Mouse (Mus musculus) kidney, adult 2 months (tissue): ENCODE results near the gene Pld2. TPM values are rescaled to one million over a fixed set of nuclear protein-coding genes. Genes with fewer than 3 reads are reported as not detected.

Experiments used
- DNase-seq: peaks from one replicate; pipeline ENCODE4 v3.0.0; 2021
- H3K27ac ChIP-seq: fragments of 200-500 bp; 2 replicates; pipeline ENCODE4 v1.5.1; 2012; ENCODE audit warnings: low read depth, low read length, control low read depth, inconsistent platforms; ENCODE audit not compliant: insufficient read depth
- H3K27me3 ChIP-seq: fragments of 200-500 bp; replicated peaks from 2 replicates; pipeline ENCODE4 v1.6.1; 2012; ENCODE audit warnings: mild to moderate bottlenecking, moderate library complexity, low read length, inconsistent platforms; ENCODE audit not compliant: control insufficient read depth, insufficient read depth
- H3K36me3 ChIP-seq: fragments of 200-500 bp; 2 replicates; pipeline ENCODE4 v1.6.1; 2012; ENCODE audit warnings: mild to moderate bottlenecking, moderate library complexity, low read length, inconsistent platforms; ENCODE audit not compliant: control insufficient read depth, insufficient read depth
- H3K4me1 ChIP-seq: fragments of 200-500 bp; 2 replicates; pipeline ENCODE4 v1.6.1; 2011; ENCODE audit warnings: low read length; ENCODE audit not compliant: control insufficient read depth, insufficient read depth
- H3K4me3 ChIP-seq: fragments of 200-500 bp; 2 replicates; pipeline ENCODE4 v1.5.1; 2011; ENCODE audit warnings: mild to moderate bottlenecking, low read depth, low read length, control low read depth; ENCODE audit not compliant: insufficient read depth
- CTCF ChIP-seq: fragments of 200-500 bp; conservative IDR thresholded peaks from 2 replicates; pipeline ENCODE4 v1.5.1; 2011; ENCODE audit warnings: low read depth, mild to moderate bottlenecking, control low read depth, low read length, moderate library complexity, mixed read lengths; ENCODE audit not compliant: insufficient read depth, insufficient read length
- POLR2A ChIP-seq: fragments of 200-500 bp; IDR thresholded peaks from one replicate; pipeline ENCODE4 v1.6.1; 2011; ENCODE audit warnings: low read depth, low read length, control low read depth
- WGBS: fragments of 180-500 bp; shearing (Covaris S2); methylation state at CpG from one replicate; pipeline ENCODE4 v1.1.7; 2018; 5-methylcytosine and 5-hydroxymethylcytosine counted together
- polyA plus RNA-seq: library from polyadenylated mRNA; depleted of rRNA; stranded (reverse); fragments of >200 nt; gene quantifications from 2 replicates; pipeline ENCODE4 v1.2.3, GENCODE M21; 2012

Pld2 gene
- polyA plus RNA-seq, 1 experiment, result 16.6 TPM

GRCm38 (mm10) chr11:70544496-70544895 is 4.6 kb downstream of the Pld2 start:
- DNase-seq, result no peak
- Histone ChIP-seq H3K4me3 (no peak overlapping the region), H3K27ac (no peak overlapping the region), H3K27me3 (no peaks in the 10 kb centered on the region), H3K36me3 (no peaks in the 10 kb centered on the region), H3K4me1 (no peaks in the 10 kb centered on the region)
- TF ChIP-seq POLR2A (no peak), CTCF (no peak)
- 66% methylated on average over 7 of the region's 7 CpGs for WGBS

GRCm38 (mm10) chr11:70551526-70551925 is 11.7 kb downstream of the Pld2 start:
- Histone ChIP-seq H3K4me1 (no peaks in the 10 kb centered on the region), H3K4me3 (no peak overlapping the region), H3K36me3 (no peaks in the 10 kb centered on the region), H3K27ac (no peak overlapping the region), H3K27me3 (no peaks in the 10 kb centered on the region)
- TF ChIP-seq POLR2A, result no peak
- WGBS, result 94% methylated on average over 8 of the region's 8 CpGs
- no peak for DNase-seq

DNA sequence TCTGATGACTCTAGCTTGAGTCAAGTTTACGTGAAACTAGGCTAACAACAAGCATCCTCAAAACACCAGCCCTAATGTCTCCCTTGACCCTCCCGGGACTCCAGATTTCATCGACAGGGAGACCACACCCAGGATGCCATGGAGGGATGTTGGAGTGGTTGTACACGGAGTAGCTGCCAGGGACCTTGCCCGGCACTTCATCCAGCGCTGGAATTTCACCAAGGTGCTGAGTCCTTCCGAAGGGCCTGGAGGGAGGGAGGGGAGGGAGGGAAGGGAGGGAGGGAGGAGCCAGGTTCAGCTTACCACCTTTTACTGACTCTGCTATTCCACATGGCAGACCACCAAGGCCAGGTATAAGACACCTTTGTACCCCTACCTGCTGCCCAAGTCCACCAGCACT is 14.1 kb downstream of the Pld2 start:
- H3K27me3 ChIP-seq, result no peaks in the 10 kb centered on the region
- no peak overlapping the region for H3K27ac ChIP-seq
- no peak for TF ChIP-seq CTCF
- no peak for TF ChIP-seq POLR2A
- H3K4me1 ChIP-seq, result no peaks in the 10 kb centered on the region
- no peak overlapping the region for H3K4me3 ChIP-seq
- DNase-seq, result no peak
- WGBS, result 33% methylated on average over 7 of the region's 7 CpGs
- no peaks in the 10 kb centered on the region for H3K36me3 ChIP-seq

GRCm38 (mm10) chr11:70557545-70557944 is 17.7 kb downstream of the Pld2 start:
- H3K27ac ChIP-seq, result no peak overlapping the region
- H3K36me3 ChIP-seq, result no peaks in the 10 kb centered on the region
- DNase-seq, result peak; percentile 44
- H3K4me3 ChIP-seq, result no peak overlapping the region
- TF ChIP-seq CTCF (no peak; the same call in 1 of the 2 replicates), POLR2A (no peak)
- 0 out of 2 replicates have a peak, but pooled peaks cover 5% of the 10 kb centered on the region for H3K4me1 ChIP-seq
- no peaks in the 10 kb centered on the region for H3K27me3 ChIP-seq
- WGBS, result 77% methylated on average over 9 of the region's 9 CpGs

DNA sequence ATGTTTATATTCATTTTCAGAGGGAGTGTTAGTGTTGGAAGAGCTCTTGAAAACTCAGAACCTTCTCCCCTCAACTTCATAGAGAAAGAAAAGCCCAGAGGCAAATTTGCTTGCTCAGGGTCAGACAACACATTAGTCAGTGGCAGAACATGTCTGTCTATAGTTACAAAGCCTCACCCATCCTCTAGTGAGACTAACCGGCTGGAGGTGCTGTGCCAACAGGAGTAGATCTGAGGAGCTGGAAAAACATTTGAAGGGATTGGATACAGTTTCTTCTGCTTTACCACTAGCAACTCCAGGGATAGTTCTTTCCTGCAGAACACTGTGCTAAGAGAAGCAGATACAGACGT is 22.0 kb downstream of the Pld2 start:
- WGBS, result 0% methylated on average over 2 of the region's 2 CpGs

GRCm38 (mm10) chr11:70562287-70562994 is 22.6 kb downstream of the Pld2 start, which contains the start of gene Mink1:
Gene Mink1, plus strand, starts transcription at chr11:70562881.
- WGBS, result under 1% methylated on average over 57 of the region's 57 CpGs
- TF ChIP-seq POLR2A (peak; percentile 35), CTCF (no peak)
- H3K4me3 ChIP-seq, result peak within 1 kb of the TSS; percentile 86
- no peaks in the 10 kb centered on the region for H3K36me3 ChIP-seq
- H3K4me1 ChIP-seq, result peaks cover 21% of the 10 kb centered on the region
- H3K27ac ChIP-seq, result peak within 1 kb of the TSS; percentile 92
- DNase-seq, result peak; percentile 95
- H3K27me3 ChIP-seq, result no peaks in the 10 kb centered on the region

More for the DNA sequence above, 22.0 kb downstream of the Pld2 start:
- DNase-seq, result no peak
- no peaks in the 10 kb centered on the region for H3K36me3 ChIP-seq
- TF ChIP-seq CTCF, result no peak
- TF ChIP-seq POLR2A, result no peak
- H3K4me1 ChIP-seq, result peaks cover 20% of the 10 kb centered on the region
- H3K27me3 ChIP-seq, result no peaks in the 10 kb centered on the region
- H3K27ac ChIP-seq, result no peak overlapping the region
- H3K4me3 ChIP-seq, result peak overlapping the region; percentile 86

DNA sequence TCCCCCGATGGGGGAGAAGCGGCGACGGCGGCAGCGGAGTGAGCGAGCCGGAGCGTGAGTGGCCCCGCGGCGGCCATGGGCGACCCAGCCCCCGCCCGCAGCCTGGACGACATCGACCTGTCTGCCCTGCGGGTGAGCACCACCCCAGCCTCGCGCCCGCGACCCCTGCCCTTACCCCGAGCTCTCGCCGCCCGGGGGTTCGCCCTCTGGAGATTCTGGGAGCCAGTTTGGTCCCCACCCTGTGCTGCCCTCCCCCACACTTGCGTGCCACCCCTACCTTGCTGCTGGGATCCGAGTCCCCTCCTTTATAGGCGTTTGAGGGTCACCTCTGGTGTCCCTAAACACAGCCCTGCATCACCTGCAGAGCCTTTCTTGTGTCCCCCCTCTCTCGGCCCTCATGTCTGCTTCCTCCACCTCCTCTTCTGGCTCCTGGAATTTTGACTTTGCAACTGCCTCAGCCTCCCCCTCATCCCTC is 23.2 kb downstream of the Pld2 start:
- Histone ChIP-seq H3K4me1 (peaks cover 21% of the 10 kb centered on the region), H3K4me3 (peak overlapping the region; percentile 86), H3K27me3 (no peaks in the 10 kb centered on the region), H3K36me3 (no peaks in the 10 kb centered on the region), H3K27ac (peak overlapping the region; percentile 84)
- no peak for DNase-seq
- WGBS, result 0% methylated on average over 29 of the region's 31 CpGs
- TF ChIP-seq POLR2A (no peak), CTCF (no peak)
